Mouse (Mus musculus) inflammation-experienced regulatory T-cells, adult 6 months (primary cell): ENCODE measurements around the gene Naf1. TPM values are rescaled to one million over a fixed set of nuclear protein-coding genes. Genes with fewer than 3 reads are reported as not detected.

ENCODE experiments used
- polyA plus RNA-seq, 3 experiments: library from polyadenylated mRNA; unstranded; fragments of 100-300 nt; shearing (Covaris generic); gene quantifications; one replicate each; pipeline ENCODE4 v1.2.1; 2017

Gene Naf1
- polyA plus RNA-seq, 3 experiments from 2014 or later: 1.1 to 2.1 (median 1.2) TPM

Other genes with a start within 250 kb of the Naf1 start
- gene Npy5r, start 172.1 kb upstream of the Naf1 start, polyA plus RNA-seq: not detected
- not detected for gene Npy1r, start 163.0 kb upstream of the Naf1 start, polyA plus RNA-seq